Mouse (Mus musculus): ENCODE results near the gene Dnah7c. TPM values are rescaled to one million over a fixed set of nuclear protein-coding genes. Genes with fewer than 3 reads are reported as not detected.
A peak's percentile ranks its signal among the peaks of the same experiment; 100 is the strongest.
"Not testable (repeated sequence)": the region's sequence is repeated elsewhere in the genome, so short reads cannot be mapped to it uniquely, and the experiment has no call there.

Gene Dnah7c
- polyA plus RNA-seq, 1 experiment from 2014 or later = 0.07 TPM

- DNase-seq (ENCODE audit: low spot score); H3K27ac ChIP-seq; H3K36me3 ChIP-seq; H3K27me3 ChIP-seq (ENCODE audit: insufficient read depth, poor library complexity, severe bottlenecking); H3K9me3 ChIP-seq; H3K4me3 ChIP-seq; H3K4me1 ChIP-seq (replicated peaks): not testable (repeated sequence)
These were observed 343.9 kb downstream of the Dnah7c start for GRCm38 (mm10) chr1:46769318-46769717.

GRCm38 (mm10) chr1:46770077-46770695, 344.8 kb downstream of the Dnah7c start:
- DNase-seq (ENCODE audit: low spot score) = not testable (repeated sequence)

GRCm38 (mm10) chr1:46782227-46782626, 356.8 kb downstream of the Dnah7c start:
- WGBS = 87% methylated on average over 4 of the region's 4 CpGs
- not testable (repeated sequence) for H3K36me3 ChIP-seq; H3K27me3 ChIP-seq (ENCODE audit: insufficient read depth, poor library complexity, severe bottlenecking); H3K4me1 ChIP-seq (replicated peaks); DNase-seq (ENCODE audit: low spot score); H3K4me3 ChIP-seq; H3K27ac ChIP-seq; H3K9me3 ChIP-seq

More at GRCm38 (mm10) chr1:46770077-46770695, 344.8 kb downstream of the Dnah7c start:
- WGBS = 85% methylated on average over 7 of the region's 7 CpGs
- not testable (repeated sequence) for H3K4me3 ChIP-seq; H3K27ac ChIP-seq; H3K4me1 ChIP-seq (replicated peaks); H3K9me3 ChIP-seq; H3K36me3 ChIP-seq; H3K27me3 ChIP-seq (ENCODE audit: insufficient read depth, poor library complexity, severe bottlenecking)

GRCm38 (mm10) chr1:46805074-46805473, 379.7 kb downstream of the Dnah7c start:
- Histone ChIP-seq H3K9me3 (no peaks in the 10 kb centered on the region), H3K36me3 (peaks cover 13% of the 10 kb centered on the region), H3K27me3 (ENCODE audit: insufficient read depth, poor library complexity, severe bottlenecking) (no peaks in the 10 kb centered on the region), H3K27ac (no peak overlapping the region), H3K4me1 (replicated peaks) (no peaks in the 10 kb centered on the region), H3K4me3 (no peak overlapping the region)
- DNase-seq (ENCODE audit: low spot score) = no peak
- 88% methylated on average over 1 of the region's 1 CpGs for WGBS

GRCm38 (mm10) chr1:46808630-46809029, 383.2 kb downstream of the Dnah7c start:
- H3K27ac ChIP-seq; H3K4me1 ChIP-seq (replicated peaks); H3K27me3 ChIP-seq (ENCODE audit: insufficient read depth, poor library complexity, severe bottlenecking); DNase-seq (ENCODE audit: low spot score); H3K4me3 ChIP-seq; H3K9me3 ChIP-seq: not testable (repeated sequence)
- WGBS = 91% methylated on average over 4 of the region's 4 CpGs
- peaks cover 42% of the 10 kb centered on the region for H3K36me3 ChIP-seq

GRCm38 (mm10) chr1:46817934-46818333, 392.5 kb downstream of the Dnah7c start:
- Histone ChIP-seq H3K9me3 (no peaks in the 10 kb centered on the region), H3K27me3 (ENCODE audit: insufficient read depth, poor library complexity, severe bottlenecking) (no peaks in the 10 kb centered on the region), H3K36me3 (peaks cover 69% of the 10 kb centered on the region), H3K4me3 (no peak overlapping the region), H3K27ac (no peak overlapping the region), H3K4me1 (replicated peaks) (no peaks in the 10 kb centered on the region)
- WGBS = 94% methylated on average over 5 of the region's 5 CpGs
- DNase-seq (ENCODE audit: low spot score) = no peak

DNA sequence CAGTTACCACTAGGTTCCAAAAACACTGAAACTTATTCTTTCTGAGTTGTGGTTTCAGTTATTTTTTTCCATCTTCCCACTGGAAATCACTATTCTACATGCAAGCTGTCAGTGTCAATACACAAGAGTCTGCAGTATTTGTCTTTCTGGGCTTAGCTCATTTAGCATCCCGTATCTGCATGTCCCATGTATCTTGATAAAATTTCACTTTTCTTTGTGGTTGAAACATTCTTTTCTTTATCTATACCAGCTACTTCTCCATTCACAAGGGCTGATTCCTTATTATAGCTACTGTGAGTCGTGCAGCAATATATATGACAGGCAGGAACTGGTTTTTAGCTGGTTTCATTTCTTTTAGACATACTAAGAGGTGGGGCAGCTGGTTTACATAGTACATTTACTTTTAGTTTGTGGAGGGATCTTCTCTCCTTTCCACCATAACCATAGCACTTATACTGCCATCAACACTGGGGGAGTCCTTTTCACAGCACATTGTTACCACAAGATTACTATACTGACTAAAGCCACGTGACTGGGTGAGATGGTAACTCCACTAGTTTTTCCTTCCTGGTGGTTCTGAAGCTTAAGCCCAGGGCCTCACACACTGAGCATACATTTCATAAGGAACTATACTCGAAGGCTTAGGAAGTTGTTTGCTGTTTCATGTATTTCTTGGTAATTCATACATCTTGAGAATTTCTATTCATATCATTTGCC, 397.0 kb downstream of the Dnah7c start:
- H3K4me1 ChIP-seq (replicated peaks) = no peaks in the 10 kb centered on the region
- H3K36me3 ChIP-seq = peaks cover 87% of the 10 kb centered on the region
- no peak for DNase-seq (ENCODE audit: low spot score)
- 86% methylated on average over 4 of the region's 4 CpGs for WGBS
- no peak overlapping the region for H3K4me3 ChIP-seq
- no peak overlapping the region for H3K27ac ChIP-seq
- H3K27me3 ChIP-seq (ENCODE audit: insufficient read depth, poor library complexity, severe bottlenecking) = no peaks in the 10 kb centered on the region
- no peaks in the 10 kb centered on the region for H3K9me3 ChIP-seq

GRCm38 (mm10) chr1:46830066-46830843, 404.9 kb downstream of the Dnah7c start:
- no peak for DNase-seq (ENCODE audit: low spot score)
- no peaks in the 10 kb centered on the region for H3K27me3 ChIP-seq (ENCODE audit: insufficient read depth, poor library complexity, severe bottlenecking)
- H3K36me3 ChIP-seq = peaks cover 68% of the 10 kb centered on the region
- no peaks in the 10 kb centered on the region for H3K4me1 ChIP-seq (replicated peaks)
- no peak overlapping the region for H3K27ac ChIP-seq
- H3K4me3 ChIP-seq = no peak overlapping the region
- no peaks in the 10 kb centered on the region for H3K9me3 ChIP-seq
- WGBS = 75% methylated on average over 2 of the region's 2 CpGs

- H3K27me3 ChIP-seq (ENCODE audit: insufficient read depth, poor library complexity, severe bottlenecking) = no peaks in the 10 kb centered on the region
- H3K9me3 ChIP-seq = no peaks in the 10 kb centered on the region
- DNase-seq (ENCODE audit: low spot score) = no peak
- H3K4me1 ChIP-seq (replicated peaks) = no peaks in the 10 kb centered on the region
- no peak overlapping the region for H3K4me3 ChIP-seq
- WGBS = 97% methylated on average over 5 of the region's 5 CpGs
- H3K27ac ChIP-seq = no peak overlapping the region
- H3K36me3 ChIP-seq = peaks cover 62% of the 10 kb centered on the region
These were observed 406.5 kb downstream of the Dnah7c start for GRCm38 (mm10) chr1:46831927-46832326.

DNA sequence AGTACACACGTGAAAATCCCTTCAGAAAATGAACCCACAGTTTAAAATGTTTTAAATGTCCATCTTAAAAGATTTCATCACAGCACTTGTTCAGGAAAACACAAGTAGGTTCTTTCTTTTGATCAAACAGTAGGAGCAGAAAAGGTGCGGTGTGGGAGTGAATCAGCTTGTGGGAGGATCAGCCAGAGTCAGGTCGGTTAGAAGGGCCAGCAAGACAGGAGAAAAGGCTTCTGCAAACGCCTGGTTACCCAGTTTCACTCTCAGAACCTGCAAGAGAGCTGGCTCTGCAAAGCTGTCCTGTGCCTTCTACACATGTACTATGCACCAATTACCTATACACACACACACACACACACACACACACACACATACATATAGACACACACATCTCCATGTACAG, 418.0 kb downstream of the Dnah7c start:
- no peak for DNase-seq (ENCODE audit: low spot score)

GRCm38 (mm10) chr1:46844281-46844680, 418.9 kb downstream of the Dnah7c start:
- Histone ChIP-seq H3K9me3 (no peaks in the 10 kb centered on the region), H3K36me3 (no peaks in the 10 kb centered on the region), H3K27ac (no peak overlapping the region), H3K27me3 (ENCODE audit: insufficient read depth, poor library complexity, severe bottlenecking) (no peaks in the 10 kb centered on the region), H3K4me1 (replicated peaks) (0 out of 2 replicates have a peak, but pooled peaks cover 5% of the 10 kb centered on the region), H3K4me3 (no peak overlapping the region)
- DNase-seq (ENCODE audit: low spot score) = no peak
- 86% methylated on average over 2 of the region's 2 CpGs for WGBS

More for the DNA sequence above, 418.0 kb downstream of the Dnah7c start:
- Histone ChIP-seq H3K9me3 (no peaks in the 10 kb centered on the region), H3K27me3 (ENCODE audit: insufficient read depth, poor library complexity, severe bottlenecking) (no peaks in the 10 kb centered on the region), H3K27ac (no peak overlapping the region), H3K36me3 (no peaks in the 10 kb centered on the region), H3K4me3 (no peak overlapping the region), H3K4me1 (replicated peaks) (0 out of 2 replicates have a peak, but pooled peaks cover 5% of the 10 kb centered on the region)
- WGBS = 75% methylated on average over 4 of the region's 4 CpGs

DNA sequence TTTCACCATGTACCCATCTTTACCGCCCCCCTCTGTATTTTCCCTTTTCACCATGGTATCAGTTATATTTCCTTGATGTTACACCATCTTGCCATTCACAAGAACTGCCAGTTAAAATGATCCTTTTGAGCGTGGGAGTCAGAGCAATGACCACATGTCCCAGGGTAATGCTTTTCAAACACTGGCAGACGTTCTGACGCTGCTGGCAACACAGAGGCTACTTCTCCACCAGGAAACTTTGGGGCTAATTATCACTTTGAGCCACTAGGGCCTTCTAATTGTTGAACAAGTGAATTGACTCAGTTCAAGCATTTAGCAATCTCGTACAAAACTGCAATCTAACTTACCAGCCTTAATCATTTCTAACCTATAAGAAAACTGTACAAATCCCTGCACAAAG, 419.8 kb downstream of the Dnah7c start:
- no peak for DNase-seq (ENCODE audit: low spot score)
- whole genome bisulfite sequencing = 57% methylated on average over 5 of the region's 5 CpGs
- H3K36me3 ChIP-seq = no peaks in the 10 kb centered on the region

GRCm38 (mm10) chr1:46849758-46850157, 424.4 kb downstream of the Dnah7c start:
- Histone ChIP-seq H3K9me3 (no peaks in the 10 kb centered on the region), H3K4me1 (replicated peaks) (peaks cover 34% of the 10 kb centered on the region), H3K4me3 (no peak overlapping the region), H3K27me3 (ENCODE audit: insufficient read depth, poor library complexity, severe bottlenecking) (no peaks in the 10 kb centered on the region), H3K27ac (no peak overlapping the region), H3K36me3 (no peaks in the 10 kb centered on the region)
- DNase-seq (ENCODE audit: low spot score) = peak; percentile 21
- 64% methylated on average over 1 of the region's 1 CpGs for WGBS

More for the DNA sequence above, 419.8 kb downstream of the Dnah7c start:
- H3K27me3 ChIP-seq (ENCODE audit: insufficient read depth, poor library complexity, severe bottlenecking) = no peaks in the 10 kb centered on the region
- H3K9me3 ChIP-seq = no peaks in the 10 kb centered on the region
- H3K27ac ChIP-seq = no peak overlapping the region
- H3K4me1 ChIP-seq (replicated peaks) = 0 out of 2 replicates have a peak, but pooled peaks cover 6% of the 10 kb centered on the region
- H3K4me3 ChIP-seq = no peak overlapping the region

Data from hindbrain, embryonic 10.5 days (tissue).